Mouse (Mus musculus) heart, postnatal 36 days (tissue): ENCODE measurements around the gene D7Ertd443e. TPM values are rescaled to one million over a fixed set of nuclear protein-coding genes. Genes with fewer than 3 reads are reported as not detected.

Experiments used
- DNase-seq, 2 experiments: peaks; one replicate each; pipeline ENCODE4 v3.0.0; 2021 to 2022
- intact Hi-C: fragments of 180-260 bp; cut with DNase I; formaldehyde crosslinking; loops from one replicate; pipeline ENCODE4 v1.15.1; 2025
- total RNA-seq, 2 experiments: library from RNA; stranded (reverse); gene quantifications; 2 replicates each; pipeline ENCODE4 v1.2.3; 2021

D7Ertd443e gene
- 1 to 10 TPM; 2.6 to 3.6 TPM for total RNA-seq

DNA sequence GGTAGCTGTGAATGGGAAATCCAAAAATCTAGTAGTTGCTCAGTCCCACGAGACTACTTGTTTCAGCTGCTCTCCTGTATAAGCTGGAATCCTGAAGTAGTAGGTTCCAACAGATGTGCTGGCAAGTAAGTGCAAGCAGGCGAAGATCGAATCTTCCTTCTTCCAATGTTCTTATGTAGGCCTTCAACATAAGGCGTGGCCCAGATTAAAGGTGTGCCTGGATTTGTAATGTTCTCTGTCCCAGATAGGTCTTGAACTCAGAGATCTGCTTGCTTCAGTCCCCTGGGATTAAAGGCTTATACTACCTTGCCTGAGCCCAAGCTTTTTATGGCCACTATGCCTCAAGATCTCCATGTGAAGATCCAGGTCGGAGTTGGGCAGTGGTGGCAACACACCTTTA lies at the start of gene D7Ertd443e:
D7Ertd443e (minus strand) TSS at position 101 of the 400 bp plus-strand sequence.
- intact Hi-C loops: no loop called here
- no peak for DNase-seq

DNA sequence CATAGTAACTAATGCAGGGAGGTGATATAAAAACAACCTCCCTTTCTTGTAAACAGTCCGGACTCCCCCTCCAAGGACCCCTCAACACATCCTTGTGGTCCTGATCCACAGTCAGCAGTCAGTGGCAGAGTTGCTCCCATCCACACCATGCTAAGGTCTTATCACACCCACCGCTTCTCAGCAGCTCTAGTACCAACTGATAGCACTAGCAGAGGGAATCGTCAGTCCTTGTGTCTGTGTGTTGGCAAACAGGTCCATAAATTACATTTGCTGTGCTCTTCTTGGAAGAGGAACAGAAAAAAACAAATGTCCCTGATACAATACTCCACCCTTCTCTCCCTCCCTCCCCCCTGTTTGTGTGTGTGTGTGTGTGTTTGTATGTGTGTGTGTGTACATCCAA lies 46.2 kb upstream of the D7Ertd443e start:
- no peak for DNase-seq
- intact Hi-C loops: no loop called here

DNA sequence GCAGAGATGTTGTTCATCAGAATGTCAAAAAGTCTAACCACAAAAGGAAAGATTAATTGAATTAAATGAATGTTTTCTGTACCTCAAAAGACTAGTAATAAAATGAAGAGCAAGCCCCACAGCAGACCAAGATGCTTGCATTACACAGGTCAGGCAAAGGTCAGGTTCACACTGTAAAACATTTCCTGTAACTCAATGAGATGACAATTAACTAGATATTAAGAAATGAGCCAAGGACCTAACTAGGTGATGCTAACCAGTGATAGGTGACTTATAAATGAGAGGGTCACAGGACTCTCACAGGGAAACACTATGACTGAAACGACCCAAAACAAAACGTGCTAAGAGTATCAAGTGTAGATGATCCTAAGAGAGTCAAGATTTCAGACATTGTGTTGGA lies 43.2 kb upstream of the D7Ertd443e start:
- no peak for DNase-seq
- intact Hi-C loops: no loop called here

DNA sequence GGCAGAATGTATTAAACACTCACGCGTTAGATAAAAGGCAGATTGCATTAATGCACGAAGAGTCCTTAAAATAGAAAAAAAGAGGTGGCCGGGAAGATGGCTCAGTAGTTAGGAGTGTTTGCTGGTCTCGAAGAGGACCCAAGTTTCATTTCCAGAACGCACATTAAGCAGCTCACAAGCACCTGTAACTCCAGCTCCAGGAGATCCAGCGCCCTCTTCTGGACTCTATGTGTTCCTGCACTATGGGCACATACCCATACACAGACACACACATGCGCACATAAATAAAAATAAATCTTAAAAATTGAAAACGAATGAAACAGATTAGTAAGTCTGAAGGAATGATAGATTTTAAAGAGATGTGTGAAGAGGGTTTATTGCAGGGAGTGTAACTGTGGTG lies 29.6 kb upstream of the D7Ertd443e start:
- intact Hi-C loops: no loop called here
- DNase-seq: no peak

DNA sequence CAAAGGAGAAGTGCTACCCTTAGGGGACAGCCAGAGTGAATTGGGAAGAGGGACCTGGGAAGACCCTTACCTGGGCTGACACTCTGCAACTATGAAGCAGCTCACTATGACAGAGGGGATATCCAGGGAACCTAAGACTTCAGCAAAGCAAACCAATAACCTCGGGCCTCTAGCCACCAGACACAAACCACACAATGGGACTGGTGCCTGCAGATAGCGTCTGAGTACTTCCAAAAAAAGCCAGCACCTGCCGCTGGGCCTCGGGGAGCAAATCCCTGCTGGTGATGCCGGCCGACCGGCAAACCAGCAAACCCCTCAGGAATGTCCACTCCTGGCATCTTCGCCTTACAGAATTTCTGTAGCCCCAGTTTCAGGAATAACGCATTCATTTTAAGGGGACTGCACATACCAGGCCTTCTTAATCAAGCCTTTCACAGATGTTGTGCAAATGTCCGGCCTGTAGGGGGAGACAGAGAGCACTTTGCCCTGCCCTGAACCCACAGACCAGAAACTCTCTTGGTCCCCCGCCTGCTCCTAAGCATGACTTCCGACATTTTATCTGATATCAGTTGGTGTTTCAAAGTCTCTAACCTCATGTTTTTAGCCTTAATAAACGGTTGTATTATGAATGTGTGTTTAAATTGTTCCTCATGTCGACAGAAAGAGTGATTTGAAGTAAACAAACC lies 28.7 kb upstream of the D7Ertd443e start:
- intact Hi-C loops: loop anchor here (5.0 kb wide), 1 partner anchor 153 kb away; no protein-coding TSS in a partner anchor
- peak; percentile 22 to 38 for DNase-seq

DNA sequence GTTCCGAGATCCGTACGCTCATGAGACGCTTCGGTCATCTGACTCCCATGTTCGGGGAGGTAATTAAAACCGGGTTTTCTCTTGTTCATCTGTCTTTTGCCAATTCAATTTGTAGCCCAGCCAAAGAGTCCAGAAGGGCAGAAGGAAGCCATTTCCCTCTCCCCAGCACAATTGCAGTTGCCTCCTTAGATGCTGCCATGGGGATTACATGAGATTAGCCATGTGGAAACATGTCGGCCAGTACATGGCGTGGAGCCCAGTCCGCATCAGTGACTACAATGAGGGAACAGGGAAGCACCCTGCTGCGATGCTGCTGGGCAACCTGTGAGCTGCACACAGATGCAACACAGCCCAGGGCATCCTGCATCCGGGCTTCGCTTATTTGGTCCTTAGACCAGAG lies 23.2 kb upstream of the D7Ertd443e start:
- DNase-seq: no peak
- intact Hi-C loops: no loop called here

DNA sequence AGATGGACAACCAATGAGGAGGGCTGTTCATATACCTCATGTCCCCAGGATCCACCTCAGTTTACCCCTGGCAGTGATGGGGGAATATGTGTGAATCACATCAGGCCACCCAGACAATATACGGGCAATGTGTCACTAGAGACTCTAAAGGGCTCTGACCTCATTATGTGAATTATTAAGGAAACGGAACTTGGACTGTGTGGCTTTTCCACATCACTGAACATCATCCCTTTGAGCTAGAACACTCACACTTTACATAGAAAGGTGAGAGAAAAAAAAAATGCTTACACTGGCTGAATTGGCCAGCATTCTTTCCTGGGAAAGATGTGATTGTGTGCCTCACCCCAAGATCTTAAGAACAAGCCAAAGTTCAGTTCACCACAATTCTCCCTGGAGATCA lies 15.3 kb upstream of the D7Ertd443e start:
- DNase-seq: no peak

DNA sequence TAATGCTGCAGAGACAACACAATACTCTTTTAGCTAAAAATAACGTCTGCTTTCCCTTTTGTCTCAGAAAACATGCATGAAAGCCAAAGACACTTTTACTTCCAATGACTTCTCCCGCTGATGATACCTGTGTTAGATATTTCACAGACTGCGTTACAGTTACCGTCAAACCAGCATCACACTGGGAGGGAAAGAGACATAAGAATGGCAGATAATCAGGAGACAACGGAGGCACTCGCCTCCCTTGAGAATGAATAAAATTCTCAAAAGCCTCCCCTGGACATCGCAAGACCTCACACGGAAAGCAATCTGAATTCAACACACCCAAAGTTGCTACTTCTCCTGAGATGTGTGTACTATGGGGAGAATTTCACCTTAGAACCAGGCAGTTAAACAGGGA lies 11.3 kb upstream of the D7Ertd443e start:
- DNase-seq: no peak
- intact Hi-C loops: no loop called here

More for the DNA sequence above, 15.3 kb upstream of the D7Ertd443e start:
- intact Hi-C loops: no loop called here

DNA sequence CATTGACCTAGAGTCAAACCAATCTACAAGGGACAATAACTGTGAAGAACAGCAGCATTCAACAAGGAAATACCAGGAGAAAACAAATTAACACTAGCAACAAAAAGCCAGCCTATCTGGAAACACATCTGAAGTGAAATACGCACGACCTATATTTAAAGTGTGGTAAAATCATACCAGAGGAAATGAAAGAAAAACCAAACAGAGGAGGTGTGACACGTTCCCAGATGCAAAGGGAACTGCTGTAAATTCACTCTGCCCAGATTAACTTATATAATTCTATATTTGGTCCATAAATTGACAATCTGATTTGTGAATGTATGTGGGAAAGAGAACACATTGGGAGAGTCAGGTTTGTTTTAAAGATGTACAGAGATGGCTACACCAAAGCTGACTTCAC lies 2.7 kb downstream of the D7Ertd443e start:
- no peak for DNase-seq
- intact Hi-C loops: no loop called here

DNA sequence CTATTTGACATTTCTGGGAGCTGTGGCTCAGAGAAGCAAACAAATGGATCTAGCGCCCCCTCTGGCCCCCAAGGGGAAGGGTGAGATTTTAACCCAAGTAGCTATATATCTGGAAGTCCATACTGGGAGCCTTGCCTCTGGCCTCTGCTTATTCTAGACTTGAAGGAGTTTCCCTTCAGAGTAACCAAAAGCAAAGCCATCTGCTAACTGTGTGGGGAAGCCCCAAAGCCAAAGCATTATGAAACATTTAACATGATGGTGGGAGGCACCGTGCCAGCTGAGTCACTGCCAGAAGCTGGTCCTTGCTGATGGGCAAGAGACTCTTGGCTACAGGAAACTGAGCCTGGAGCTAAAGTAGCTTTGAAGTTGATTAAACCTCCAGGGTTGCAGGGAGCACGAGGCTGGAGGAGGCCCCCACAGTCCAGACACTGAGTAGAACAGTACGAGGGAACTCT lies 4.0 kb downstream of the D7Ertd443e start:
- DNase-seq: peak; percentile 34 to 60
- intact Hi-C loops: no loop called here

DNA sequence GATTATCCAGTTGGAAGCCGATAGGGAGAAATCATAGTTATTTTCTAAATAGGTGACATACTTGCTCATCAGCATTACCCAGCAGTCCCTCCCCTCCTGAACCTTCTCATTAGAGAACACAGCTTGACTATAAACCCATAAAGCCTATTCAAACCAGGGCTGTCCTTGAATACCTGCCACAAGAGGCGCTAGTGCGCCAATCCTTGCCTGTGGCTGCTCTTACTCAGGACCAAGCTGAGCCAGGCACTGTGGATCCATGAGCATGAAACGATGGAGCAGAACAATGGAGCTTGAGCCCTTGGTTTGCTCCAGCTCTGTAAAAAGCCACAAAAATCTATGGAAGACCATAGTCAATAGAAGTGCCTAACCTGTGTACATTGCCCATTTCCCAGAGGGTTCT lies 7.2 kb downstream of the D7Ertd443e start:
- intact Hi-C loops: no loop called here
- DNase-seq: peak in 1 of 2 experiments; percentile 20

DNA sequence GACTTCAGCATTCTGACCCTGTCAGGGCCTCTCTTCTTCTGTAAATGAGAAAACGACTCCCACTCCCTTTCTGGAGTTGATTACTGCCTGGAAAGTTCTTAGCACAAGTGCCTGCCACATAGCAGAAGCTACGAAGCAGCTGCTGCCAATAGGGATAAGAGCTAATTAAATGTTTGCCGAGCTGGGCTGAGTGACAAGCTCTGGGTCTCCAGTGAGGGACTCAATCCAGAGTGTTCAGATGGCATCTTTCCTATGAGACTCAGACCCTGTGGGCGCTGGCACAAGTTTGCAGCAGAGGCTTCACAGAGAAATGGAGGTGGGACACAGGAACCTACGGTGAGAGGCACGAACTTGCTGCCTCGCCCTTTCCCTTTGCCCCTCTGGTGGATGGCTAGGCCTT lies 8.7 kb downstream of the D7Ertd443e start:
- intact Hi-C loops: no loop called here
- DNase-seq: no peak

DNA sequence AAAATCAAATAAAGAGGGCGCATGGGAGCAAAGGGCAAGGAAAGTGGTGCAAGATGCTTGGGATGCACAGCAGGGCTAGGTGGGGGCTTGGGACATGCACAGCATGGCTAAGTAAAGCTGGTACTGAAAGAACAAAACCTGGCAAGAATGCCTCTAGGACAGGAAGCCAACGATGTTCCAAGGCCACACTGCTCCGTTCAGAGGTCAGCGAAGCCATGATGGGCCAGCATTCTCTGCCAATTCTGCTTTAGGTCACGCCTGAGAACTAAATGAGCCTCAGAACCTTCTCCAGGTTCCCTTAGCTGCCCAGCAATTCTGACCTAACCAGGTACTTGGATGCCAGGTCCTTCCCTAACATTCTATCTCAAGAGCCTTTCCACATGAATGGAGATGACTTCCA lies 13.2 kb downstream of the D7Ertd443e start:
- intact Hi-C loops: no loop called here
- DNase-seq: no peak

DNA sequence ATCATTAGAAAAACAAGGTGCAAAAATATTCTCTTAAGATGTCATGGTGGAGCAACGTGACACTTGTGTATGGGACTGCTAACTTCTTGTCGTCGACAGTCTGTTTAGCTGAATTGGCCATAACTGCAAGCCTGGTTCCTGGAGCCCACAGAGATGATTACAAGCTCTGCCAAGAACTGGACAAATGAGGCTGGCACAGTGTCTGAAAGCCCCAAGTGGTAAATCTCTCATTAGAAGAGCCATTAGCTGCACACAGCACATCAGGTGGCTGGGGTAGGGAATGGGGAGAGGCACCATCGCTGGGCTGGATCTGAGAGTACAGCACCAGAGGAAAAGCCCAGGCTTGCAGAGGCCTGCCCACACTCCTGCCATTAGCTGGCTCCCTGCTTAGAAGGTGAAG lies 16.2 kb downstream of the D7Ertd443e start:
- no peak for DNase-seq
- intact Hi-C loops: no loop called here

DNA sequence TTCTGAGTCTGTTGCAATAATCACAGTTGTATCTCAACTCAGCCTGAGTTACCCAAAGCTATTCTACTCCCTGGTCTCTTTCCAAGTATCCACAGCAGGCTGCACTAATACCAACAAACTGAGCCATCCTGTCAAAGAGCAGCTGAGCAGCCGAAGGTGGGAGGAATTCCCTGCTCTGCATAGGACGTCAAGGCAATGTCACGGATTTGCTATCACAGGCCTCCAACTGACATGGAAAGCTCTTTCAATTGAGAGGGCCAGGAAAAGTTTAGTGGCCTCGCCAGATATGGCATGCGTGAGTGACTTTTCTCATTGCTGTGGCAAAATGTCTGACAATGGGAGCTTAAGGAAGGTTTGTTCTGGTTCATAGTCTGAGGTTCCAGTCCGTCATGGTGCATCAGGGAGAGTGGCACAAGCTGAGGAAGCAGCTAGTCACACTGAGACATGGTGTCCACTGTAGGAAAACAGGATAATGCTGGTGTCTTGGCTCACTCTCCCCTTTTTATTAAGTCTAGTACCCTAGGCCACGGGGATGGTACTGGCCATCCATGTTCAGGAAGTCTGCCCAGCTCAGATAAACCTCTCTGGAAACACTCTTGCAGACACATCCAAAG lies 23.1 kb downstream of the D7Ertd443e start:
- intact Hi-C loops: no loop called here
- no peak for DNase-seq

DNA sequence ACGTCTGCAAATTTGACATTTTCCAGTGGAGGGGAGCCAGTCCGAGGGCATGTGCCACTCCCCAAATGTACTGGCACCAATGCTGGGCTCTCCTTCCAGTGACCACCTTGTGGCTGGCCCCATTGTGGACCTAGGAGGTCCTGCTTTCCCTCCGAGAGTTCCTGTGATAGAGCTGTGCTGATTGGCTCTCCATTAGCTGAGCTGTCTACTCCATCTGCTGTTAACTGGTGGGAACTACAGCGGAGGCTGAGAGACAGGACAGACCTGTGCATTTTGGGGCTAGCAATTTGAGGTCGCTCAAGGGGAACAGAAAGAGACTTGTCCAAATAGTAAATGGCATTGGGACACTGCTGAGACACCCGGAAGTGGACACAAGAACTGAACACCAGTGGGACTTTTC lies 36.6 kb downstream of the D7Ertd443e start:
- peak; percentile 53 to 58 for DNase-seq
- intact Hi-C loops: loop anchor here (1.0 to 2.0 kb wide), 4 partner anchors 84 to 542 kb away; no protein-coding TSS in a partner anchor

DNA sequence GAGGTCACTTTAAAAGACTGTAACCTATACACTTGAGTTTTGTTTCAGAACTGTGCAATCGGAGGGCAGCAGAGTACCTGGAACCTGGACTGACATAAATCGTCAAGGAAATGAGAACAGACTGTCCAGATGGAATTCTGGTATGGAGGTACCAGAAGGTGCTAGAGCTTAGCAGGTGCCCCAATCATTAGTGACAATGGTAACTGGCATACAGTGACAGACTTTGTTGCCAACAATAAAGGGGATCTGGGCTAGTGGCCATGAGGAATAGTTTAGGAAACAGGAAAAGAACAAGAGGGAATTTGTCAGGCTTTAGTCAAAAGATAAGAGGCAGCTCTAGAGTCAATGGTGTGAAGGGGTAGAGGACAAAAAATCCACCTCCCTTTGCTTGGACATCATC lies 43.3 kb downstream of the D7Ertd443e start:
- DNase-seq: no peak
- intact Hi-C loops: no loop called here

DNA sequence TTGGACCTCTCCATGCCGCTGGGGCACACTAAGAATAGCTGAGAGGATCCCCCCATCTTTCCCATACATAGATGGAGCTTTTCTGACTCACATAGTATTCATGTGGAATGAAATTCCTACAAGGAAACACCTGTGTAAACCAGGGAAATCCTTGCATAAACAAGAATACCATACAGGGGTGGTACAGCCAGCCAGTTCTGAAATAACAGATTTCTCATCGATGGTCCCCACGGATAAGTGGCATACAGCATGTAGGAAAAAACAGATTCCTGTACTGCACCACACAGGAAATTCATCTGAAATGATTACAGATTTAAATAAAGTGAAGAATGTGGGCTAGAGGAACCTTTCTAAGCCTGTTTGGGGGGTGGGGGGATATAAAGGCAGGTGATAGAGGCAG lies 49.5 kb downstream of the D7Ertd443e start:
- no peak for DNase-seq
- intact Hi-C loops: no loop called here

DNA sequence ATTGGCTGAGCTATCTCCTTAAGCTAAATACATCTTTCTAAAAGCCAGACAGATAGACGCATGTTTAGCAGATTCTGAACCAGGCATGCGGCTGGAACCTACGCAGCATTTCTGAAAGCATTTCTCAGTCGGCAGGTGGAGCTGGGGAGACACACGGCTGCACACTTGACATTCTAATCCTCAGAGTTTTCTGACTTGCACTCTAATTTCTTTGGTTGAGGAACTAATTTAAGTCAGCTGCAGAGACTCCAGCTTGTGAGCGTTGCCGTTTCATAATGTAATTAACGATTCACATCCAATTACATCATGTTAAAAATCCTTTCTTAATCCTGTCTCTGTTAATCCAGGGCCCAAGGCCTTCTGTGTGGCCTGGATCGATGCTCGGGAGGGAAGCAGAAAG lies 64.5 kb downstream of the D7Ertd443e start:
- intact Hi-C loops: no loop called here
- DNase-seq: no peak

DNA sequence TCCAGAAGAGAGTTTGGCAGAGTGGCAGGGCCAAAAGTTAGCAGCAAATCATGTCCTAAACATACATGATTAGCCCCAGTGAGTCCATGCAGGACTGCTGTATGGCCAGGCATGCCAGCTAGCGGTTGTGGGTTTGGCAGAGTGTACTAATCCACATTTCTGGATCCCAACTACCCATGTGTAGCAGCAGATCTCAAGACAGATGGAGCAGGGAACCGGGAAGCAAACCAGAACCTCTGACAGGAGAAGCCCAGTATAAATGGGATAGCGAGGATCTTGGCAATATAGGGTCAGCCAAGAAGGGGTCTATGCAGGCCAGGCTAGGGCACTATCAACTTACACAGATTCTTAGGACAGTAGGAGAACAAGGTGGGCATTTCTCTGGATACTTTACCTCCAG lies 83.4 kb downstream of the D7Ertd443e start:
- DNase-seq: no peak
- intact Hi-C loops: no loop called here

DNA sequence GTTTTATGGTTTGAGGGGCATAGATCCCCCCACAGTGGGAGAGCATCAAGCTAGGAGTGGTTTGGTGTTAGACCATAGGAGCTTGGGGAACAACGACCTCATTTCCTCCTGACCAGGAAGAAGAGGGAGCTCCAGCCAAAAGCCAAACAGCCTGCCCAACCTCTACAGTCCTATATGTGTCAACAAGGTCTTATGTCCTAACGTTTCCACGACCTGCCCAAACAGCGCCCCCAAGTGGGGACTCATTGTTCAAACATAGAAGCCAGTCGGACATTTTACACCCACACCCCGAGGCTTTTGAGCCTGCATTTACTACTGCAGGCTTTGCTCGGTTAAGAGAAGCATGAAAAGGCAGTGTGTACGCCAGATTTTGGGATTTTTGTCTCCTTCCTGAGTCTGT lies 84.2 kb downstream of the D7Ertd443e start:
- intact Hi-C loops: loop anchor here (2.0 kb wide), 1 partner anchor 444 kb away; no protein-coding TSS in a partner anchor
- peak in 1 of 2 experiments; percentile 16 for DNase-seq

DNA sequence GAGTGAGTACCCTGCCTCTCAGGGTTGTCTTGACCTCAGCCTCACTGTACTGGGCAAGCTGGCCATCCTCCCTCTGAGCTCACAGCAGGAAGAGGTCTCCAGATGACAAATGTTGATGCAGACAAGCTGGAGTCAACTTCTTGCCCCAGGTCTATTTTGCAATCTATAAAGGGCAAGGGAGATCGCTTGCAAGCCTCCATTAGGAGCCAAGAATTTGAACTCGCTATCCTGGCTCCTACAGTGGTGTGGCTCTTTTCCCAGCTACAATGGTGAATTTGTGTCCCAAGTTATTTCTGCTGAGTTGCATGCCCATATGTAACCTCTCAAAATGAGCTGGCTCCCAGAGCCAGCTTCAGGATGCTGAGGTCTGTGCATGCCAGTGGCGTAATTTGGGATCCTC lies 92.7 kb downstream of the D7Ertd443e start:
- intact Hi-C loops: no loop called here
- DNase-seq: peak; percentile 7 to 24
